Mouse (Mus musculus) thymus, adult 18-20 months (tissue): ENCODE results near the gene Myom1.

Source experiments
- DNase-seq, 2 experiments: peaks; one replicate each; pipeline ENCODE4 v3.0.0; 2022; ENCODE audit warnings: mixed read lengths in 2 of 2

The Myom1 gene

GRCm38 (mm10) chr17:71018616-71019308 lies 16.3 kb downstream of the Myom1 start:
- DNase-seq, result no peak

GRCm38 (mm10) chr17:71019309-71019655 lies 16.8 kb downstream of the Myom1 start:
- DNase-seq, result no peak

GRCm38 (mm10) chr17:71019860-71020259 lies 17.4 kb downstream of the Myom1 start:
- DNase-seq, result no peak

GRCm38 (mm10) chr17:71022841-71023240 lies 20.4 kb downstream of the Myom1 start:
- DNase-seq, result no peak

- DNase-seq, result no peak
Measured at GRCm38 (mm10) chr17:71024071-71024470, 21.6 kb downstream of the Myom1 start.

- no peak for DNase-seq
Measured at GRCm38 (mm10) chr17:71025922-71026321, 23.5 kb downstream of the Myom1 start.

GRCm38 (mm10) chr17:71027186-71027585 lies 24.8 kb downstream of the Myom1 start:
- no peak for DNase-seq

- DNase-seq, result no peak
Measured at GRCm38 (mm10) chr17:71032719-71033118, 30.3 kb downstream of the Myom1 start.

GRCm38 (mm10) chr17:71034472-71034871 lies 32.0 kb downstream of the Myom1 start:
- DNase-seq, result no peak

- no peak for DNase-seq
Measured at GRCm38 (mm10) chr17:71037188-71037587, 34.8 kb downstream of the Myom1 start.

- DNase-seq, result no peak
Measured at GRCm38 (mm10) chr17:71038812-71039211, 36.4 kb downstream of the Myom1 start.

GRCm38 (mm10) chr17:71039851-71040581 lies 37.6 kb downstream of the Myom1 start:
- DNase-seq, result no peak

GRCm38 (mm10) chr17:71040582-71040880 lies 38.1 kb downstream of the Myom1 start:
- DNase-seq, result no peak

- DNase-seq, result no peak
Measured at GRCm38 (mm10) chr17:71042645-71043044, 40.2 kb downstream of the Myom1 start.

- DNase-seq, result no peak
Measured at GRCm38 (mm10) chr17:71045591-71045990, 43.2 kb downstream of the Myom1 start.

- DNase-seq, result no peak
Measured at GRCm38 (mm10) chr17:71046856-71047255, 44.4 kb downstream of the Myom1 start.

GRCm38 (mm10) chr17:71049292-71049691 lies 46.9 kb downstream of the Myom1 start:
- no peak for DNase-seq

- DNase-seq, result no peak
Measured at GRCm38 (mm10) chr17:71053134-71053708, 50.8 kb downstream of the Myom1 start.

GRCm38 (mm10) chr17:71055203-71055894 lies 52.9 kb downstream of the Myom1 start:
- DNase-seq, result no peak

GRCm38 (mm10) chr17:71056405-71056804 lies 54.0 kb downstream of the Myom1 start:
- DNase-seq, result no peak

- no peak for DNase-seq
Measured at GRCm38 (mm10) chr17:71057758-71058157, 55.3 kb downstream of the Myom1 start.

- DNase-seq, result no peak
Measured at GRCm38 (mm10) chr17:71059213-71059612, 56.8 kb downstream of the Myom1 start.

GRCm38 (mm10) chr17:71062049-71062560 lies 59.7 kb downstream of the Myom1 start:
- DNase-seq, result no peak
